Mouse (Mus musculus) left cerebral cortex, adult 18-20 months (tissue): ENCODE results near the gene Cstl1. TPM values are rescaled to one million over a fixed set of nuclear protein-coding genes. Genes with fewer than 3 reads are reported as not detected.

Experiments
- total RNA-seq, 2 experiments: library from RNA; stranded (reverse); gene quantifications; 2 replicates each; pipeline ENCODE4 v1.2.3; 2021

Gene Cstl1
- total RNA-seq, 2 experiments from 2014 or later: 0.79 to 1.2 TPM

Other genes with a start within 250 kb of the Cstl1 start
- 10 to 100 TPM; 12.9 to 15.9 TPM for gene Nxt1, start 77.8 kb upstream of the Cstl1 start, total RNA-seq
- 10 to 100 TPM; 29.5 to 31.5 TPM for gene Gzf1, start 69.3 kb upstream of the Cstl1 start, total RNA-seq
- gene Napb, start 17.9 kb upstream of the Cstl1 start, total RNA-seq: 100 to 1,000 TPM; 362 to 386 TPM
- not detected for gene Cst11, start 21.1 kb downstream of the Cstl1 start, total RNA-seq
- gene 8030411F24Rik, start 31.7 kb downstream of the Cstl1 start, total RNA-seq: not detected
- 1 to 10 TPM; 1.4 to 4.3 TPM for gene Cst12, start 39.0 kb downstream of the Cstl1 start, total RNA-seq
- not detected for gene Cst8, start 48.4 kb downstream of the Cstl1 start, total RNA-seq
- gene Cst13, start 69.7 kb downstream of the Cstl1 start, total RNA-seq: not detected
- gene Cst9, start 84.8 kb downstream of the Cstl1 start, total RNA-seq: not detected
- gene 9230104L09Rik, start 114.7 kb downstream of the Cstl1 start, total RNA-seq: not detected
- gene Cst3, start 125.3 kb downstream of the Cstl1 start, total RNA-seq: 1,000 to 10,000 TPM; 2,004 to 2,127 TPM